Mouse (Mus musculus) lung, embryonic 14.5 days (tissue): ENCODE results near the gene Zbtb37. TPM values are rescaled to one million over a fixed set of nuclear protein-coding genes. Genes with fewer than 3 reads are reported as not detected.

ENCODE experiments used
- ATAC-seq: fragments of 200-750 bp; cut with Nextera tagmentation; 2 replicates; pipeline ENCODE4 v1.8.0; 2017; ENCODE audit warnings: mild to moderate bottlenecking, moderate TSS enrichment, moderate library complexity; ENCODE audit not compliant: insufficient read depth
- DNase-seq: peaks from one replicate; pipeline ENCODE4 v3.0.0-alpha.2; 2015
- H3K27ac ChIP-seq: fragments of 300-500 bp; sonication (generic); 2 replicates; pipeline ENCODE4 v1.5.1; 2014; ENCODE audit warnings: low read depth, mild to moderate bottlenecking, moderate library complexity
- H3K27me3 ChIP-seq: fragments of 300-500 bp; sonication (generic); 2 replicates; pipeline ENCODE4 v1.6.1; 2014; ENCODE audit warnings: low read length, control low read depth; ENCODE audit not compliant: insufficient read depth
- H3K36me3 ChIP-seq: fragments of 300-500 bp; sonication (generic); 2 replicates; pipeline ENCODE4 v1.6.1; 2014; ENCODE audit warnings: control low read depth; ENCODE audit not compliant: insufficient read depth
- H3K4me1 ChIP-seq: fragments of 300-500 bp; sonication (generic); 2 replicates; pipeline ENCODE4 v1.6.1; 2014; ENCODE audit warnings: antibody characterized with exemption, control low read depth; ENCODE audit not compliant: insufficient read depth
- H3K4me2 ChIP-seq: fragments of 300-500 bp; sonication (generic); 2 replicates; pipeline ENCODE4 v1.6.1; 2014; ENCODE audit warnings: mild to moderate bottlenecking
- H3K4me3 ChIP-seq: fragments of 300-500 bp; sonication (generic); 2 replicates; pipeline ENCODE4 v1.5.1; 2014; ENCODE audit warnings: low read depth, low read length
- H3K9ac ChIP-seq: fragments of 300-500 bp; sonication (generic); 2 replicates; pipeline ENCODE4 v1.6.1; 2014
- H3K9me3 ChIP-seq: fragments of 300-500 bp; sonication (generic); 2 replicates; pipeline ENCODE4 v1.6.1; 2016; ENCODE audit warnings: low read depth, low read length, control low read depth
- CTCF ChIP-seq: IDR thresholded peaks from 2 replicates; pipeline ENCODE4 v1.5.1; 2016; ENCODE audit warnings: antibody characterized with exemption, low read depth
- WGBS: fragments of 180-500 bp; shearing (Covaris S2); extraction: QIAGEN DNeasy Blood & Tissue Kit; methylation state at CpG from one replicate; pipeline ENCODE4 v1.1.7; 2014; 5-methylcytosine and 5-hydroxymethylcytosine counted together
- polyA plus RNA-seq: library from polyadenylated mRNA; unstranded; fragments of >200 nt; fragmentation: Nextera tagmentation; extraction: Ambion mirVana; gene quantifications from 2 replicates; pipeline ENCODE4 v1.2.1, GENCODE M21; 2014

The Zbtb37 gene
- polyA plus RNA-seq, 1 experiment from 2014 or later = 12.2 TPM

DNA sequence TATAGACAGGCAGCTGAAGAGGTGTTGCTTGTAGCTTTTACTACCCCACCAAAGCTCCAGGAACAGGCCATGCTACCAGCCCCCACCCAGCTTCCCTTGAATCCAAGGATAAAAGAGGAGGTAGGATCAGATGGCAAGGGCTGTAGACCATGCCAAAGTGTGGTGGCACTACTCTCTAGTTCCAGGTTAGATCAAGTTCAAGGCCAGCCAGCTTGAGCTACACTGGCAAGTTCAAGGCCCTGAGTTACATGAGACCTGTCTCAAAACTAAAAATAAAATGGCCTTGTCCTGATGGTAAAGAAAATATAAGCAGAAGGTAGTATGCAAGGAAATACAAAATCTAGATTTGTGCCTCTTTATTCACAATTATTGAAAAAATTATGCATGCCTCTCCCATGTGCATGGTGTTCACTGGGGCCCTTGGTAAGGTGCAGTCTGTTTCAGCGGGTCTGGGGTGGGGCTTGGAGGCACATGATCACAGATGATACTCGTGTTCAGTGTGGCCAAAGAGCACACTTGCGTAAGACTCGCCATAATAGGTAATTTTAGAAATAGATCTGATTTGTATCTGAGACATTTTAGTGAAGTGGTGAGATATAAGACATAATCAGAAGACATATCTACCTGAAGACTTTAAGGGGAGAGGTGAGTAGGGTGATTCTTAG is 56.4 kb downstream of the Zbtb37 start, which contains the start of gene Serpinc1:
Gene Serpinc1, plus strand, starts transcription at position 515 of the 665 bp plus-strand sequence.
- no peak for DNase-seq
- Histone ChIP-seq H3K9me3 (no peaks in the 10 kb centered on the region), H3K4me2 (no peak within 1 kb of the TSS), H3K27me3 (no peaks in the 10 kb centered on the region), H3K36me3 (peaks cover 6% of the 10 kb centered on the region; the same call in 1 of the 2 replicates), H3K9ac (no peak within 1 kb of the TSS), H3K27ac (no peak within 1 kb of the TSS), H3K4me1 (no peaks in the 10 kb centered on the region), H3K4me3 (no peak within 1 kb of the TSS)
- WGBS = 84% methylated on average over 4 of the region's 4 CpGs
- TF ChIP-seq CTCF = no peak
- no peak for ATAC-seq

GRCm38 (mm10) chr1:160968643-160969042 is 66.0 kb downstream of the Zbtb37 start:
- TF ChIP-seq CTCF = no peak
- no peak overlapping the region for H3K27ac ChIP-seq
- H3K27me3 ChIP-seq = no peaks in the 10 kb centered on the region
- ATAC-seq = no peak
- no peak for DNase-seq
- H3K4me1 ChIP-seq = no peaks in the 10 kb centered on the region
- no peak overlapping the region for H3K4me3 ChIP-seq
- H3K36me3 ChIP-seq = peaks cover 74% of the 10 kb centered on the region
- H3K9ac ChIP-seq = no peak overlapping the region
- no peaks in the 10 kb centered on the region for H3K9me3 ChIP-seq
- no peak overlapping the region for H3K4me2 ChIP-seq
- 86% methylated on average over 5 of the region's 5 CpGs for WGBS

- Histone ChIP-seq H3K27me3 (no peaks in the 10 kb centered on the region), H3K4me3 (no peak overlapping the region), H3K27ac (no peak overlapping the region), H3K4me1 (no peaks in the 10 kb centered on the region), H3K36me3 (peaks cover 80% of the 10 kb centered on the region), H3K9ac (no peak overlapping the region), H3K4me2 (no peak overlapping the region), H3K9me3 (no peaks in the 10 kb centered on the region)
- DNase-seq = peak; percentile 37
- no peak for ATAC-seq
- TF ChIP-seq CTCF = no peak
- 71% methylated on average over 1 of the region's 1 CpGs for WGBS
These were observed 67.4 kb downstream of the Zbtb37 start for GRCm38 (mm10) chr1:160967268-160967667.

DNA sequence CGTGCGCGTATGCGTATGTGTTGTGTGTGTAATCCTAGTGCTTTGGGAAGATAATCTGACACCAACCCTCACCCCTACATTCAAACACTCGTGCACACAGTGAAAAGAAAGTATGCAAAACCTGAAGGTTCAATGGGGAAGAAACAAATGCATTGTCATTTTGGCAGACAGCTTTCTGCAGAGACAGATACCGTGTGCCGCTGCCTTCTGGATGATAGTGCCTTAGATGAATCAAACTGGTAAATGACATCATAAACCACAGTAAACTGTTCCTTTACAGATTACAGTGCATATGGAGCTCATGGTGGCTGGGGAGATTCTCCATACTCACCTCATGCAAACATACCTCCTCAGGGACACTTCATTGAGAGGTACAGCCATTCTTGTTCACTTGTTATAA is 71.5 kb downstream of the Zbtb37 start:
- Histone ChIP-seq H3K9me3 (no peaks in the 10 kb centered on the region), H3K4me1 (no peaks in the 10 kb centered on the region), H3K27ac (no peak overlapping the region), H3K9ac (no peak overlapping the region), H3K27me3 (no peaks in the 10 kb centered on the region), H3K4me3 (no peak overlapping the region), H3K36me3 (peaks cover 80% of the 10 kb centered on the region), H3K4me2 (no peak overlapping the region)
- 89% methylated on average over 7 of the region's 7 CpGs for WGBS
- ATAC-seq = no peak
- no peak for TF ChIP-seq CTCF
- no peak for DNase-seq

Other genes starting within 250 kb of the Zbtb37 start
- gene Rabgap1l, start 241.6 kb downstream of the Zbtb37 start, polyA plus RNA-seq = 18.9 and 19.3 TPM in 2 replicates
- gene Rc3h1, start 128.4 kb downstream of the Zbtb37 start, polyA plus RNA-seq = 11.1 and 11.4 TPM in 2 replicates
- gene Serpinc1, start 56.3 kb downstream of the Zbtb37 start, polyA plus RNA-seq = 1.3 and 1.6 TPM in 2 replicates
- gene Dars2, start 35.8 kb upstream of the Zbtb37 start, polyA plus RNA-seq = 37.0 and 42.4 TPM in 2 replicates
- 35.9 and 38.0 TPM in 2 replicates for gene Cenpl, start 35.9 kb upstream of the Zbtb37 start, polyA plus RNA-seq
- 17.7 and 18.5 TPM in 2 replicates for gene Klhl20, start 96.7 kb upstream of the Zbtb37 start, polyA plus RNA-seq
- 1.0 and 1.3 TPM in 2 replicates for gene Ankrd45, start 107.8 kb upstream of the Zbtb37 start, polyA plus RNA-seq
- gene Tex50, start 124.5 kb upstream of the Zbtb37 start, polyA plus RNA-seq = not detected in 2 replicates
- gene Prdx6, start 216.4 kb upstream of the Zbtb37 start, polyA plus RNA-seq = 610 and 627 TPM in 2 replicates